Mouse (Mus musculus) ES-Bruce4 (cell line): Measurements from ENCODE around the gene Themis2. TPM values are rescaled to one million over a fixed set of nuclear protein-coding genes. Genes with fewer than 3 reads are reported as not detected.
"Not testable (repeated sequence)": the region's sequence is repeated elsewhere in the genome, so short reads cannot be mapped to it uniquely, and the experiment has no call there.

Experiments
- H3K27ac ChIP-seq: 2 replicates; pipeline ENCODE4 v1.5.1; 2012; ENCODE audit warnings: low read length, inconsistent platforms; ENCODE audit not compliant: insufficient read depth
- H3K27me3 ChIP-seq: 2 replicates; pipeline ENCODE4 v1.6.1; 2012; ENCODE audit warnings: mild to moderate bottlenecking, low read length, inconsistent platforms; ENCODE audit not compliant: control insufficient read depth, poor library complexity, insufficient read depth, severe bottlenecking
- H3K36me3 ChIP-seq: 2 replicates; pipeline ENCODE4 v1.6.1; 2012; ENCODE audit warnings: inconsistent platforms, mild to moderate bottlenecking, low read length, moderate library complexity; ENCODE audit not compliant: control insufficient read depth, poor library complexity, insufficient read depth, severe bottlenecking
- H3K4me1 ChIP-seq: one replicate; pipeline ENCODE4 v1.8.1; 2011; ENCODE audit warnings: low read length; ENCODE audit not compliant: control insufficient read depth, insufficient read depth
- H3K4me3 ChIP-seq: 2 replicates; pipeline ENCODE4 v1.5.1; 2011; ENCODE audit warnings: low read depth, mild to moderate bottlenecking, low read length
- H3K9ac ChIP-seq: 2 replicates; pipeline ENCODE4 v1.6.1; 2012; ENCODE audit warnings: low read depth, mild to moderate bottlenecking, inconsistent platforms; ENCODE audit not compliant: poor library complexity, severe bottlenecking
- H3K9me3 ChIP-seq: replicated peaks from 2 replicates; pipeline ENCODE4 v1.6.1; 2012; ENCODE audit warnings: mild to moderate bottlenecking, low read length, inconsistent platforms; ENCODE audit not compliant: control insufficient read depth, poor library complexity, insufficient read depth, severe bottlenecking
- CTCF ChIP-seq: IDR thresholded peaks from one replicate; pipeline ENCODE4 v1.8.1; 2011; ENCODE audit warnings: low read depth, low read length
- EP300 ChIP-seq: IDR thresholded peaks from 2 replicates; pipeline ENCODE4 v1.6.1; 2011; ENCODE audit warnings: low read depth, low read length; ENCODE audit not compliant: insufficient read depth
- POLR2A ChIP-seq: IDR thresholded peaks from one replicate; pipeline ENCODE4 v1.8.1; 2011; ENCODE audit warnings: low read length; ENCODE audit not compliant: insufficient read depth
- polyA plus RNA-seq: library from polyadenylated mRNA; stranded (reverse); fragments of >200 nt; gene quantifications from 2 replicates; pipeline ENCODE4 v1.2.4, GENCODE M21; 2011; ENCODE audit warnings: low read depth; ENCODE audit not compliant: missing spikeins, insufficient read depth, insufficient read length

Themis2 gene
- polyA plus RNA-seq, 1 experiment = 0.84 TPM

DNA sequence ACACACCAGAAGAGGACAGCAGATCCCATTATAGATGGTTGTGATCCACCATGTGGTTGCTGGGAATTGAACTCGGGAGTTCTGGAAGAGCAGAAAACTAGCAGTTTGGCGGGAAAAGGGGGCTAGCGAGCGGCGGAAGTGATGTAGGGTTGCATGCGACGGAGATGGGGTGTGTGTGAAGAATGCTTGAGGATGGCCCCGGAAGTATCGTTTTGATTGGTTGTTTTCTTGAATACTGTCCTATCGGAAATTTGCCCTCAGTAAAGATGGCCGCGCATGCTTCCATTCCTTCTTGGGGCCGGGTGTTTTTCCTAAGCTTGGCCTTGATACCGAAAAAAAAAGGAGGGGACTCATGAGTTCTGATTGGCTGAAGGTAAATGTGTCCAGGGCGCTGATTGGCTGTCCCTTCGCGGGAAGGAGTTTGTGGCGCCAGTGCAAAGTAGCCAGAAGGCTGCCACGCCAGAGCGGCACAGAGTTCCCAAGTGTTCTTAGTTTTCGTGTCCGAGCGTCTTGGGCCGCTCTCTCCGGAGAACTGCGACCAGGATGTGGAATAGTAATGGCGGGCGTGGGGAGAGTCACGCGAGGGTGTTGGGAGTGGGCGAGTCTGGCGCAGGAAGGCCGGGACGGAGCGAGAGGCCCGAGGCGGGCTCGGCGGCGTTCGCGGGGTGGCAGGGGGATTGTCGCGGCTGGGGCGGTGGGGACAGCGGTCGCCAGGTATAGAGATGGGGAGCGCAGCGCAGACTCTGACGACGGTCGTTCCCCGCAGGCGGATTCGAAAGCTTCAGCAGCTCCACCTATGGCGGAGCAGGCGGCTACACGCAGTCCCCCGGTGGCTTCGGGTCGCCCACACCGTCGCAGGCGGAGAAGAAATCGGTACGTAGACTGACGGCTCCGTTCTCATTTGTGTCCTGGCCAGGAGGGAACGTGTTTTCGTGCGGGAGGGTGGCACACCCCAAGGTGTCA, 28.0 kb downstream of the Themis2 start, which contains the start of gene Rpa2:
Rpa2 (plus strand) TSS at position 419 of the 963 bp plus-strand sequence.
- TF ChIP-seq POLR2A (peak; percentile 50), CTCF (no peak), EP300 (no peak)
- peak within 1 kb of the TSS; percentile 94 for H3K4me3 ChIP-seq
- H3K27ac ChIP-seq = 0 out of 2 replicates have a peak within 1 kb of the TSS, but pooled peaks have one; percentile 9
- peak within 1 kb of the TSS; percentile 92 for H3K9ac ChIP-seq
- H3K36me3 ChIP-seq = peaks cover 31% of the 10 kb centered on the region
- no peaks in the 10 kb centered on the region for H3K27me3 ChIP-seq
- H3K4me1 ChIP-seq = no peaks in the 10 kb centered on the region
- no peaks in the 10 kb centered on the region for H3K9me3 ChIP-seq

DNA sequence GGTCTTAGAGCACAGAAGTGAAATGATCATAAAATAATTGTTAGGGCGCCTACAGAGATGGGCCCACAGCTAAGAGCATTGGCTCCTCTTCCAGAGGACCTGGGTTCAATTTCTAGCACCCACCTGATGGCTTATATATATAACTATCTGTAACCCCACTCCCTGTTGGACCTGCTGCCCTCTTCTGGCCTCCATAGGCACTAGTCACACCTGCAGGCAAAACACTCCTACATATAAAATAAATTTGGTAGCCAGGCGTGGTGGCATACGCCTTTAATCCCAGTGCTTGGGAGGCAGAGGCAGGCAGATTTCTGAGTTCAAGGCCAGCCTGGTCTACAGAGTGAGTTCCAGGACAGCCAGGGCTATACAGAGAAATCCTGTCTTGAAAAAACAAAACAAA, 33.1 kb downstream of the Themis2 start:
- not testable (repeated sequence) for H3K9me3 ChIP-seq, H3K9ac ChIP-seq, H3K4me3 ChIP-seq, H3K4me1 ChIP-seq, H3K36me3 ChIP-seq, H3K27me3 ChIP-seq, H3K27ac ChIP-seq
- peak; percentile 50 for TF ChIP-seq CTCF

DNA sequence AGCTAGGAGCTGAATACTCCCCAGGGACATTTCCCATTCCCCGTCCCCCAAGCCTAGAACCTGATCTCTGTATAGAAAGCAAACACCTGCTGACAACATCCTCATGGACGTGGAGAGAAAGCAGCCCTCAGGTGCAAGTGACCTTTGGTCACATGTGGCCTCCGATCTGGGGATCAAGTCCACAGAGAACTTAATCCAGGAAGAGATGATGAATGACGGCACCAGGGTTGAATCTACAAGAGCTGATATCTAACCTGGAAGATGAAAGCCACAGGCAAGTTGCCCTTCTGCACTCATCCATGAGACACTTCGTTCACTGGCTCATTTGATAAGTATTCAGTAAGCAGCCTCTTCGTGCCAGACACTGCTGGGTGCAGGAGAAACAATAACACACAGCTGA, 33.6 kb downstream of the Themis2 start:
- no peak for TF ChIP-seq CTCF
- no peak for TF ChIP-seq EP300
- no peak for TF ChIP-seq POLR2A
- Histone ChIP-seq H3K27ac (no peak overlapping the region), H3K9me3 (no peaks in the 10 kb centered on the region), H3K27me3 (no peaks in the 10 kb centered on the region), H3K4me3 (no peak overlapping the region), H3K4me1 (no peaks in the 10 kb centered on the region), H3K9ac (no peak overlapping the region), H3K36me3 (no peaks in the 10 kb centered on the region)

DNA sequence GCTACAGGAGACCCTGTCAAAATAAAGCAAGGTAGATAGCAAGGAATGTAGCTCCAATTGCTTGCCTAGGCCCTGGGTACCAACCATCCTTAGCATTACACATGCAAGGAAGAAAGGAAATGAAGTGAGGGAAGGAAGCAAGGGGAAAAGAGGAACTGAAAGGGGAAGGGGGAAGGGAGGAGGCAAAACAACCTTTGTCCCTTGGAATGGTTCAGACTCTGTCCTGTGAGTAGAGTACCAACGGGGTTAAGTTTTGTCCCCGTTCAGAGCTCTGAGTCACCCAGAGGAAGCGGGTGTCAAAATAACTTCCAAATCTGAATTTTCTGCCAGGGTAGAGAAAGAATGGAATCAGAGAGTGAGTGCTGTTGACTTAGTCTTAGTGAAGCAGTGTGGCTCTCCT, 35.9 kb downstream of the Themis2 start:
- H3K9me3 ChIP-seq = no peaks in the 10 kb centered on the region
- no peaks in the 10 kb centered on the region for H3K36me3 ChIP-seq
- no peak overlapping the region for H3K4me3 ChIP-seq
- TF ChIP-seq POLR2A (no peak), CTCF (no peak), EP300 (no peak)
- no peaks in the 10 kb centered on the region for H3K4me1 ChIP-seq
- no peak overlapping the region for H3K9ac ChIP-seq
- no peaks in the 10 kb centered on the region for H3K27me3 ChIP-seq
- no peak overlapping the region for H3K27ac ChIP-seq

DNA sequence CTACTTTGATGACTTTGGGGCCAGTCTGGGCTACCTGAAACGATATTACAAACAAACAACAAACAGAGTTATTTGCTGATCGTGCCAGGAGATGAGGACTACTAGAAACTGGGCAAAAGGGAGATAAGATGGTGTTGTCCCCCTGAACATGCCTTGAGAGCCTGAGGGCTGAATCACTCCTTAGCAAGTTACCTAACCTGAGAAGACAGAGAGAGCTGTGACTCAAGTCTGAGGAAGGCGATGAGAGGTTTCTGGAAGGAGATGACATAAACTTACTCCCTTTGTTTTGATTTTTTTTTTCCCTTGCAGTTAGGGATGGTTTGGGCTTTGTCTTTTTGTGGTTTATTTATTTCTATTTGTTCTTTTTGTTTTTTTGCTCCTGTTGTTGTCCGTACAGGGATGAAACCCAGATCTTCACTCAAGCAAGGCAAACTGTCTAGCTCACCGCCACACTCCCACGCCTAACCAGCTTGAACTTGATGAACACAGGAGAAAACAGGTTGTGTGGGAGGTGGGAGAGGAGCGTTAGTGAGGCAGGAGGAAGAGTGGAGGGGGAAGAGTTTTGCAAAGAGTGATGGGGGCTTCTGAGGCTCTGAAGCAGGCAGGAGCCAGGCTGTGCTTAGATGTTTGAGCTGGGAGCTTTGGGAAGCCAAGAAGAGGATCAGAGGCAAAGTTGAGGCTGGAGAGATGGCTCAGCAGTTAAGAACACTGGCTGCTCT, 38.4 kb downstream of the Themis2 start:
- H3K9ac ChIP-seq = no peak overlapping the region
- no peak overlapping the region for H3K27ac ChIP-seq
- no peak for TF ChIP-seq CTCF
- no peak for TF ChIP-seq POLR2A
- no peak for TF ChIP-seq EP300
- no peaks in the 10 kb centered on the region for H3K27me3 ChIP-seq
- H3K9me3 ChIP-seq = no peaks in the 10 kb centered on the region
- no peak overlapping the region for H3K4me3 ChIP-seq
- H3K36me3 ChIP-seq = no peaks in the 10 kb centered on the region
- H3K4me1 ChIP-seq = peaks cover 3% of the 10 kb centered on the region

DNA sequence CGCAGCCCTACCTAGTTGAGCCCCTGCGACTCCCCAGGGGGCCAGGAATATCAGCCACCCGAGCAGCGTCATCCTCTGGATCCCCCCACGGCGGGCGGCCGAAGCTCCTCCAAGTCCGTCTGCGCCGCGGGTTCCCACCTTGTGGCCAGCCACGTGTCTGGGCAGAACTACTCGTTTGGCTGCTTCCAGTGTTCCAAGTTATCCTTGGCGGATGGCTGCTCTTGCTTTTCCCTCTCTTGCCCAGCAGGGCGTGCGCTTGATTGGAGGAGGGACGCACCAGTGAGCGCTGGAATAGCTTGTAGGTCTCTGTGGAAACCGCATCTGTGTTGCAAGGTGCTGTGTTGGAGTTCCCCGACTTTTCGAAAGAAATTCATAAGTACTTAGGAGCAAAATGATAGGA, 39.2 kb downstream of the Themis2 start, which contains the start of gene Smpdl3b:
Smpdl3b (minus strand) TSS at position 279 of the 400 bp plus-strand sequence.
- Histone ChIP-seq H3K4me1 (peaks cover 3% of the 10 kb centered on the region), H3K36me3 (no peaks in the 10 kb centered on the region), H3K9ac (peak within 1 kb of the TSS; percentile 75), H3K4me3 (peak within 1 kb of the TSS; percentile 46), H3K9me3 (no peaks in the 10 kb centered on the region), H3K27me3 (no peaks in the 10 kb centered on the region), H3K27ac (no peak within 1 kb of the TSS)
- peak; percentile 28 for TF ChIP-seq CTCF
- no peak for TF ChIP-seq POLR2A
- no peak for TF ChIP-seq EP300
